Mouse (Mus musculus): ENCODE data around the gene Gzmm. TPM values are rescaled to one million over a fixed set of nuclear protein-coding genes. Genes with fewer than 3 reads are reported as not detected.

Gene Gzmm
- polyA plus RNA-seq, 1 experiment from 2014 or later, result 0.92 TPM

DNA sequence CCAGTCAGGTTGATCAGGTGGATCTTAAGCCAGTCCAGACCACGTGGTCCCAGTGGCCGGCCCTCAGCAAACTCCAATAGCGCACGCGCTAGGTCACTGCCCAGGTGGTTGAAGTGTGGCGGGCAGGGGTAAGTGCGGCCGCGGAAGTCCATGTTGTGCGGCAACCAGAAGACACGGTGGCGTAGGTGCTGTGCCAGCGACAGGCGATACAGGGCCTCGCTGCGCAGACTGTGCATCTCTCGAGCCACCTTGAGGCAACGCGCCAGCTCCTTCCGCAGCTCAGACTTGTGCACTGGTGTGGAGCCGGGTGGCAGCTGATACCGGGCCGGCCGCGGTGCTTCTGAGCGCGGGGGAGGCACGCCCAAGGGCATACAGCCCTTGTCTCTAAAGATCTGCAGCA is 50.4 kb downstream of the Gzmm start:
- 97% methylated on average over 28 of the region's 28 CpGs for WGBS
- no peak for ATAC-seq (ENCODE audit: low FRiP score, low read depth)
- peaks cover 69% of the 10 kb centered on the region for H3K9me3 ChIP-seq

DNA sequence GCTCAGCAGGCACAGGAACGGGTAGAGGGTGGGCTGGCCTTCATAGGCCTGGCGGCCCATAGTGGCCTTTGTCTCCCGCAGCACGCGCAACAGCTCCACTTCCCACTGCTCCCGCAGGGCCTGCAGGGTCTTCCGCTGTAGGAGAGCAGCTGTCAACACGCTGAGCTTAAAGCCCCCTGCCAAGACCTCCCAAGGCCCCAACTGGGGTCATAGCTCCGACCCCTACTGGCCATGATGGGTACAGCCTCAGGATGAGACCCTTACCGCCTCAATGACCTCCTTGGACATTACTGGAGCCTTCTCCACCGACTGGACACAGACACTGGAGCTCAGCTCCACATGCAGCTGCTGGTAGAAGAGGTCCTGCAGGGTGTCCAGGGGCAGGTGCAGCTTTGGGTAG is 52.0 kb downstream of the Gzmm start:
- H3K4me1 ChIP-seq, result peaks cover 7% of the 10 kb centered on the region
- H3K27me3 ChIP-seq, result peaks cover 14% of the 10 kb centered on the region
- H3K9ac ChIP-seq, result no peak overlapping the region
- no peak overlapping the region for H3K27ac ChIP-seq
- H3K36me3 ChIP-seq, result peaks cover 88% of the 10 kb centered on the region
- ATAC-seq (ENCODE audit: low FRiP score, low read depth), result no peak
- no peak overlapping the region for H3K4me3 ChIP-seq
- no peak overlapping the region for H3K4me2 ChIP-seq (replicated peaks)
- peaks cover 57% of the 10 kb centered on the region for H3K9me3 ChIP-seq
- WGBS, result 77% methylated on average over 11 of the region's 11 CpGs

More for the DNA sequence above, 50.4 kb downstream of the Gzmm start:
- H3K4me3 ChIP-seq, result no peak overlapping the region
- H3K9ac ChIP-seq, result no peak overlapping the region
- H3K27ac ChIP-seq, result no peak overlapping the region
- no peak overlapping the region for H3K4me2 ChIP-seq (replicated peaks)
- peaks cover 100% of the 10 kb centered on the region for H3K36me3 ChIP-seq
- no peaks in the 10 kb centered on the region for H3K4me1 ChIP-seq
- peaks cover 25% of the 10 kb centered on the region for H3K27me3 ChIP-seq

DNA sequence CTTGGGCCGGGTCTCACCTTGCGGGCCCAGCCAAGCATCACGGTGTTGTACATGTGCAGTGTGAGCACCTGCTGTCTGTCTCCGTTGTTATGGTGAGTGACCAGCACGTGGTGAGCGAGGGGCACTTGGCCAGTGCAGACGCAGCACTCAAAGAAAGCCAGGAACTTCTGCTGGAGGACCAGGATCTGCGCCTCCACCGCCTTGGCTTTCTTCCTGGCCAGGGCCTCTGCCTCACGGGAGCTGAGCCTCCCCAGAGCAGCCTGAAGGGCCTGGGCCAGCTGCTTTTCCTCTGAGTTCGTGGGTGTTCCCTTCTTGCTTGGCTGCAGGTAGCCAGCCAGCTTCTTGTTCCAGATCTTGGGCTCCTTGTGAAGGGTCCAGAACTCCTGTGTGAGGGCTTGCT is 54.3 kb downstream of the Gzmm start:
- H3K9ac ChIP-seq, result no peak overlapping the region
- no peak for ATAC-seq (ENCODE audit: low FRiP score, low read depth)
- peaks cover 12% of the 10 kb centered on the region for H3K4me1 ChIP-seq
- peaks cover 34% of the 10 kb centered on the region for H3K9me3 ChIP-seq
- H3K4me2 ChIP-seq (replicated peaks), result no peak overlapping the region
- H3K4me3 ChIP-seq, result no peak overlapping the region
- peaks cover 65% of the 10 kb centered on the region for H3K36me3 ChIP-seq
- H3K27ac ChIP-seq, result no peak overlapping the region
- WGBS, result 90% methylated on average over 11 of the region's 11 CpGs
- H3K27me3 ChIP-seq, result no peaks in the 10 kb centered on the region

DNA sequence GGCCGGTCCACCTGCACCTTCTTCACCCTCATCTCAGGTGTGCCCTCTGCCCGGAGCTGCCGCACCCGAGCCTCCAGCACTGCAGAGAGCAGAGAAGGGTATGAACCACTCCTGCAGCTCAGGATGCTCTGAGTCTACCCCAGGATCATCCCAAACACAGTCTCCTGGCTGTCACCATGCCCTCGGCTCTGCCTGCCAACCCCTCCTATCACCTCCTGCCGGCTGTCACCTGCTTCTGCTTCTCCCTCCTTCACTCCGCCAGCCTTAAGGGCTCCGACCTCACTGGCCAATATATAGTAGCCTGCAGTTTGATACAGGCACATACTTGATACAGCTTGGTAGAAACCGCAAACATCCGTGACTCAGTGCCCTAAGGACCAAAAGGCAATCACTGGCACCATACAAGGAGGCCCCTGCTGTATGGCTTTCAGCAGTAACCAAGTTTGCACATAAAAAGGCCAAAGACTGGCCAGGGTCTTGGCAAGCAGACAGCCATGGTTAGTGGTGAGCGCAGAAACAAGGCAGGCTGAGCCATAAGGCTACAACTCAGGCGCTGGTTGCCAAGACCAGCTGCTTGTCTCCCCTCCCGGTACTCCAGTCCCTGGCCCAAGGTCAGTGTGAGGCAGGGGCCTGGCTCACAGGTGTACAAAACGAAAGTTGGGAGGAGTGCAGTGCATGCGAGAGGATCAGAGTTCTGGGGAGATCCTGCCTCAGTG is 55.0 kb downstream of the Gzmm start:
- no peak overlapping the region for H3K27ac ChIP-seq
- H3K27me3 ChIP-seq, result no peaks in the 10 kb centered on the region
- H3K4me2 ChIP-seq (replicated peaks), result no peak overlapping the region
- H3K9me3 ChIP-seq, result peaks cover 28% of the 10 kb centered on the region
- WGBS, result 94% methylated on average over 15 of the region's 15 CpGs
- peaks cover 12% of the 10 kb centered on the region for H3K4me1 ChIP-seq
- ATAC-seq (ENCODE audit: low FRiP score, low read depth), result no peak
- H3K9ac ChIP-seq, result no peak overlapping the region
- H3K4me3 ChIP-seq, result no peak overlapping the region
- peaks cover 58% of the 10 kb centered on the region for H3K36me3 ChIP-seq

Other genes starting within 250 kb of the Gzmm start
- not detected in 2 replicates for gene Vmn2r83, start 220.3 kb upstream of the Gzmm start, polyA plus RNA-seq (2015; fragmentation: Nextera tagmentation; extraction: Ambion mirVana)
- 22.6 and 23.2 TPM in 2 replicates for gene Plpp2, start 155.2 kb upstream of the Gzmm start, polyA plus RNA-seq (2015; fragmentation: Nextera tagmentation; extraction: Ambion mirVana)
- 70.1 and 74.5 TPM in 2 replicates for gene Mier2, start 133.8 kb upstream of the Gzmm start, polyA plus RNA-seq (2015; fragmentation: Nextera tagmentation; extraction: Ambion mirVana)
- not detected in 2 replicates for gene Theg, start 101.7 kb upstream of the Gzmm start, polyA plus RNA-seq (2015; fragmentation: Nextera tagmentation; extraction: Ambion mirVana)
- gene C2cd4c, start 75.0 kb upstream of the Gzmm start, polyA plus RNA-seq (2015; fragmentation: Nextera tagmentation; extraction: Ambion mirVana), result 0.03 and 0.05 TPM in 2 replicates
- 11.3 and 11.9 TPM in 2 replicates for gene Shc2, start 51.1 kb upstream of the Gzmm start, polyA plus RNA-seq (2015; fragmentation: Nextera tagmentation; extraction: Ambion mirVana)
- gene Odf3l2, start 43.3 kb upstream of the Gzmm start, polyA plus RNA-seq (2015; fragmentation: Nextera tagmentation; extraction: Ambion mirVana), result not detected in 2 replicates
- 7.0 and 8.2 TPM in 2 replicates for gene Madcam1, start 24.5 kb upstream of the Gzmm start, polyA plus RNA-seq (2015; fragmentation: Nextera tagmentation; extraction: Ambion mirVana)
- 62.0 and 65.9 TPM in 2 replicates for gene Tpgs1, start 19.7 kb upstream of the Gzmm start, polyA plus RNA-seq (2015; fragmentation: Nextera tagmentation; extraction: Ambion mirVana)
- gene Cdc34, start 6.8 kb upstream of the Gzmm start, polyA plus RNA-seq (2015; fragmentation: Nextera tagmentation; extraction: Ambion mirVana), result 116 and 123 TPM in 2 replicates
- gene Bsg, start 15.5 kb downstream of the Gzmm start, polyA plus RNA-seq (2015; fragmentation: Nextera tagmentation; extraction: Ambion mirVana), result 761 and 775 TPM in 2 replicates
- gene Hcn2, start 27.6 kb downstream of the Gzmm start, polyA plus RNA-seq (2015; fragmentation: Nextera tagmentation; extraction: Ambion mirVana), result not detected in 2 replicates
- gene Polrmt, start 57.6 kb downstream of the Gzmm start, polyA plus RNA-seq (2015; fragmentation: Nextera tagmentation; extraction: Ambion mirVana), result 49.4 and 54.9 TPM in 2 replicates
- gene Fgf22, start 66.1 kb downstream of the Gzmm start, polyA plus RNA-seq (2015; fragmentation: Nextera tagmentation; extraction: Ambion mirVana), result 0.34 and 0.47 TPM in 2 replicates
- gene Rnf126, start 77.9 kb downstream of the Gzmm start, polyA plus RNA-seq (2015; fragmentation: Nextera tagmentation; extraction: Ambion mirVana), result 93.0 and 95.4 TPM in 2 replicates
- 7.0 and 7.8 TPM in 2 replicates for gene Fstl3, start 88.3 kb downstream of the Gzmm start, polyA plus RNA-seq (2015; fragmentation: Nextera tagmentation; extraction: Ambion mirVana)
- 0.11 TPM in 1 of 2 replicates, not detected in the other for gene Prss57, start 101.9 kb downstream of the Gzmm start, polyA plus RNA-seq (2015; fragmentation: Nextera tagmentation; extraction: Ambion mirVana)
- 101 TPM in 2 replicates for gene Palm, start 104.6 kb downstream of the Gzmm start, polyA plus RNA-seq (2015; fragmentation: Nextera tagmentation; extraction: Ambion mirVana)
- 0.90 and 1.4 TPM in 2 replicates for gene Misp, start 132.0 kb downstream of the Gzmm start, polyA plus RNA-seq (2015; fragmentation: Nextera tagmentation; extraction: Ambion mirVana)
- gene Ptbp1, start 165.4 kb downstream of the Gzmm start, polyA plus RNA-seq (2015; fragmentation: Nextera tagmentation; extraction: Ambion mirVana), result 347 and 366 TPM in 2 replicates
- 11.1 and 11.3 TPM in 2 replicates for gene Prtn3, start 185.5 kb downstream of the Gzmm start, polyA plus RNA-seq (2015; fragmentation: Nextera tagmentation; extraction: Ambion mirVana)
- 138 and 142 TPM in 2 replicates for gene Plppr3, start 185.6 kb downstream of the Gzmm start, polyA plus RNA-seq (2015; fragmentation: Nextera tagmentation; extraction: Ambion mirVana)
- 0.29 and 0.86 TPM in 2 replicates for gene Elane, start 197.2 kb downstream of the Gzmm start, polyA plus RNA-seq (2015; fragmentation: Nextera tagmentation; extraction: Ambion mirVana)
- not detected in 2 replicates for gene Cfd, start 201.8 kb downstream of the Gzmm start, polyA plus RNA-seq (2015; fragmentation: Nextera tagmentation; extraction: Ambion mirVana)
- gene Med16, start 219.9 kb downstream of the Gzmm start, polyA plus RNA-seq (2015; fragmentation: Nextera tagmentation; extraction: Ambion mirVana), result 44.9 and 46.8 TPM in 2 replicates
- 20.3 TPM in 1 of 2 replicates, not detected in the other for gene Gm26602, start 221.8 kb downstream of the Gzmm start, polyA plus RNA-seq (2015; fragmentation: Nextera tagmentation; extraction: Ambion mirVana)
- 0.94 and 1.0 TPM in 2 replicates for gene Kiss1r, start 228.0 kb downstream of the Gzmm start, polyA plus RNA-seq (2015; fragmentation: Nextera tagmentation; extraction: Ambion mirVana)
- 186 and 188 TPM in 2 replicates for gene R3hdm4, start 232.2 kb downstream of the Gzmm start, polyA plus RNA-seq (2015; fragmentation: Nextera tagmentation; extraction: Ambion mirVana)
- gene Arid3a, start 238.0 kb downstream of the Gzmm start, polyA plus RNA-seq (2015; fragmentation: Nextera tagmentation; extraction: Ambion mirVana), result 5.5 and 6.2 TPM in 2 replicates